Mouse (Mus musculus) kidney, adult 2 months (tissue): ENCODE data around the gene Arhgap6. TPM values are rescaled to one million over a fixed set of nuclear protein-coding genes. Genes with fewer than 3 reads are reported as not detected.
A peak's percentile ranks its signal among the peaks of the same experiment; 100 is the strongest.

Source experiments
- DNase-seq: peaks from one replicate; pipeline ENCODE4 v3.0.0; 2021
- H3K27ac ChIP-seq: fragments of 200-500 bp; 2 replicates; pipeline ENCODE4 v1.5.1; 2012; ENCODE audit warnings: low read depth, low read length, control low read depth, inconsistent platforms; ENCODE audit not compliant: insufficient read depth
- H3K27me3 ChIP-seq: fragments of 200-500 bp; replicated peaks from 2 replicates; pipeline ENCODE4 v1.6.1; 2012; ENCODE audit warnings: mild to moderate bottlenecking, moderate library complexity, low read length, inconsistent platforms; ENCODE audit not compliant: control insufficient read depth, insufficient read depth
- H3K36me3 ChIP-seq: fragments of 200-500 bp; 2 replicates; pipeline ENCODE4 v1.6.1; 2012; ENCODE audit warnings: mild to moderate bottlenecking, moderate library complexity, low read length, inconsistent platforms; ENCODE audit not compliant: control insufficient read depth, insufficient read depth
- H3K4me1 ChIP-seq: fragments of 200-500 bp; 2 replicates; pipeline ENCODE4 v1.6.1; 2011; ENCODE audit warnings: low read length; ENCODE audit not compliant: control insufficient read depth, insufficient read depth
- H3K4me3 ChIP-seq: fragments of 200-500 bp; 2 replicates; pipeline ENCODE4 v1.5.1; 2011; ENCODE audit warnings: mild to moderate bottlenecking, low read depth, low read length, control low read depth; ENCODE audit not compliant: insufficient read depth
- CTCF ChIP-seq: fragments of 200-500 bp; conservative IDR thresholded peaks from 2 replicates; pipeline ENCODE4 v1.5.1; 2011; ENCODE audit warnings: low read depth, mild to moderate bottlenecking, control low read depth, low read length, moderate library complexity, mixed read lengths; ENCODE audit not compliant: insufficient read depth, insufficient read length
- POLR2A ChIP-seq: fragments of 200-500 bp; IDR thresholded peaks from one replicate; pipeline ENCODE4 v1.6.1; 2011; ENCODE audit warnings: low read depth, low read length, control low read depth
- WGBS: fragments of 180-500 bp; shearing (Covaris S2); methylation state at CpG from one replicate; pipeline ENCODE4 v1.1.7; 2018; 5-methylcytosine and 5-hydroxymethylcytosine counted together
- polyA plus RNA-seq: library from polyadenylated mRNA; depleted of rRNA; stranded (reverse); fragments of >200 nt; gene quantifications from 2 replicates; pipeline ENCODE4 v1.2.3, GENCODE M21; 2012

The Arhgap6 gene
- polyA plus RNA-seq, 1 experiment, result 3.9 TPM

DNA sequence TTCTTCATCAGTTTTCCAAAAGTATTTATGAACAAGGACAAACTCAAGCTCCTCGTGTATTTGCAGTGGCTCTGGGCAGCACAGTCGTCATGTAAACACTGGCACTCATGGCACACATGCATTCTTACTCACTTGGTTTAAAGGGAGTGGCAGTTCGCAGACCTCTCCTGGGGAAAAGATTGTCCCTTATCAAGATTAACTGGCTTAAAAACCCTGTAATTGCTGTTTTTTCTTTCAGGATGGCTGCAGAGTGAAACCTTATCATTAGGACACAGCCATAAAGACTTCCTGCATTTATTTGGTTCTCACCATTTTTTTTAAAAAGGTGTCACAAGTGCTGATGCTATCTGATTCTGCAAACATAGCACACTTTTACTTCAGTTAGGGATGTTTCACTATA lies 252.7 kb downstream of the Arhgap6 start:
- no peak for TF ChIP-seq POLR2A
- no peak for TF ChIP-seq CTCF
- Histone ChIP-seq H3K27me3 (no peaks in the 10 kb centered on the region), H3K4me1 (no peaks in the 10 kb centered on the region), H3K27ac (no peak overlapping the region), H3K4me3 (no peak overlapping the region), H3K36me3 (no peaks in the 10 kb centered on the region)
- DNase-seq, result no peak
- 52% methylated on average over 3 of the region's 3 CpGs for WGBS

DNA sequence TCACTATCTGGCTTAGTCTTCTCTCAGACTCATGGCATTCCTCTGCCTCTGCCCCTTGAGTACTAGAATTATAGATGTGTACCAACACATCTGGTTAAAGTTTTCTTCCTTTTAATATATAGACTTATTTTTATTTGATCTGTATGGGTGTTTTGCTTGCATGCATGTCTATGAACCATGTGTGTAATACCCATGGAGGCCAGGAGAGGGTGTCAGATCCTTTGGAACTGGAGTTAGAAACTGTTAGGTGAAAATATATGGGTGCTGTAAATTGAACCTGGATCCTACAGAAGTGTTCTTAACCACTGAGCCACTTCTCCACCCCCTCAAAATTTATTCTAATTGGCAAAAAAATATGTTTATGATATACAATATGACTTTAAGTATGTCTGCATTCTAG lies 254.7 kb downstream of the Arhgap6 start:
- H3K27ac ChIP-seq, result no peak overlapping the region
- no peaks in the 10 kb centered on the region for H3K27me3 ChIP-seq
- no peak overlapping the region for H3K4me3 ChIP-seq
- TF ChIP-seq POLR2A, result no peak
- no peak for TF ChIP-seq CTCF
- no peak for DNase-seq
- H3K36me3 ChIP-seq, result no peaks in the 10 kb centered on the region
- peaks cover 5% of the 10 kb centered on the region for H3K4me1 ChIP-seq

DNA sequence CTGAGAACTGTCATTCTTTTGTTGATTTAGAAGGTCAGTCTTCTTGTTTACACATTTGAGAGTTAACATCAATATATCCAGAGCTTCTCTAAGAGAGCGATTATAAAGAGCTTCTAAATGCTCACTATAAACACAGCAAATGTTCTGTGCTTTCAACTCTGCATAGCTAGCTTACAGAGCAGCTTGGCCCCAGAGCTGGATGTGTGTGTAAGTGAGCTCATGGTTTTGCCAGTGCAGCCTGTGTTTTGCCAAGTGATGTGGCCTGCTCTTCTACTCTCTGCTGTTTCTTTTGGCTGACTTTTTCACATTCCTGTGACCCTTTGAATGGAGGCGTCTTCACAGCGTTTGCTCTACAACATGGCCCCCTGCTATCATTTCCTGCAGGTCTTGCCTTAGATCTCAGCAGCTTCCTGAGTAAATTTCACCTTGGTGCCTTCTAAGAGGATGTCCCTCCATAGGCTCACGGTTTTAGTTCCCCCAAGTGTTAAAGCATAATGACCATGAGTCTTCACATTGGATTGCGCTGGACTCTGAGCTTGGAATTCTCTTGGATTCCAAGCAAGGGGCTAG lies 259.1 kb downstream of the Arhgap6 start:
- peaks cover 5% of the 10 kb centered on the region for H3K4me1 ChIP-seq
- peak overlapping the region; percentile 46; the same call in 1 of the 2 replicates for H3K27ac ChIP-seq
- no peak for TF ChIP-seq POLR2A
- TF ChIP-seq CTCF, result no peak
- H3K36me3 ChIP-seq, result no peaks in the 10 kb centered on the region
- WGBS, result 20% methylated on average over 5 of the region's 5 CpGs
- peak; percentile 20 for DNase-seq
- H3K4me3 ChIP-seq, result no peak overlapping the region
- H3K27me3 ChIP-seq, result no peaks in the 10 kb centered on the region

DNA sequence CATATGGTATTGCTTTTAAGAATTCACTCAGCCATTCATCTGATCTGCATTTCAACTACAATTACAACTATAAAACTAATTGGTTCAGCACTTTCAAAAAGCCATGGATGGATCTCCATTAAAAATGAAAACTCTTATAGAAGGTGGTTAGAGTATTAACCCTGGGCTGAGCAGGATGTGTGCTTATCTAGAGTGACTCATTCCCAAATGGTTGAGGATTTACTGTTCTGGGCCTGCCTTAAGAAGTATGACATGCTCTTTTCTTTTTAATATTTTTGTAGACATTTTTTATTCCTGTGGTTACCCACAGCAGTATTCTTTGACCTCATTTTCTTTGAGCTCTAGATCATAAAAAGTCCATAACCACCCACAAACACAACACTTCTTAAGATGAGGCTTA lies 267.7 kb downstream of the Arhgap6 start:
- H3K4me3 ChIP-seq, result no peak overlapping the region
- TF ChIP-seq CTCF (no peak), POLR2A (no peak)
- no peak for DNase-seq
- H3K27ac ChIP-seq, result no peak overlapping the region
- no peaks in the 10 kb centered on the region for H3K4me1 ChIP-seq
- no peaks in the 10 kb centered on the region for H3K36me3 ChIP-seq
- H3K27me3 ChIP-seq, result no peaks in the 10 kb centered on the region

DNA sequence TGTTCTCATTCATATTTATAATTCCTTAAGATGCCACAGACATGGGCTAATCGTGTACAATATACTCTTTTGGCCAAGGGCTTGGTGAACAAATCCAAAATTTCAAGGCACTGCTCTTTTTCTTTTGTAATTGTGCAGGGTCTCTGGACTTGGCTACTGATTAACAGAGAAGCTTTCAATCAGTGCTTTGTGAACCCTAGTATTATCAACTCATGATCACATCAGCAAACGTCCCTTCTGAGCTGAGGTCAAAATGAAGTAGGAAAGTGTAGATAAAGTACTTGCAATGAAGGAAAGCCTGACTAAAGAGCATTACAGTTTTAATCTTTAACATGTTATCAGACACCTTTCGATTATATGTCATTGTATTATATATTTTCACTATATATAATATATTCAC lies 270.4 kb downstream of the Arhgap6 start:
- Histone ChIP-seq H3K27ac (no peak overlapping the region), H3K27me3 (no peaks in the 10 kb centered on the region), H3K4me1 (no peaks in the 10 kb centered on the region), H3K4me3 (no peak overlapping the region), H3K36me3 (no peaks in the 10 kb centered on the region)
- no peak for DNase-seq
- WGBS, result 64% methylated on average over 3 of the region's 3 CpGs
- TF ChIP-seq CTCF (no peak), POLR2A (no peak)

DNA sequence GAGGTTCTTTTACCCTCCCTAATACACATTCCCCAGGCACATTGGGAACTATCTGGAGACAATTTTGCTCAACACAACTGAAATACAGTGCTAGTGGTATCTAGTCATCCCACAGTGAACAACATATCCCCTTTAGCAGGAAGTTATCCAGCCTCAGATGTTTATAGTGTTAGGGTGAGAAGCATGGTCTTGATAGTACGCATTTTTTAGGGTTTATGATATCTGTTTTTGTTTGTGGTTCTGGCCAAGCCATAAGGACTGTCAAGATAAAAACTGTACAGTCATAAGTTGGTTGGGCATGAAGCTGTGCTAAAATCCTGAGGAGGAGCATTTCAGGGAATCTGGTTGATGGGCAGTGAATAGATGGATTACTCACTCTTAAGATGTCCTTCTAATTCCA lies 271.0 kb downstream of the Arhgap6 start:
- Histone ChIP-seq H3K36me3 (no peaks in the 10 kb centered on the region), H3K27me3 (no peaks in the 10 kb centered on the region), H3K4me3 (no peak overlapping the region), H3K27ac (no peak overlapping the region), H3K4me1 (no peaks in the 10 kb centered on the region)
- no peak for TF ChIP-seq POLR2A
- TF ChIP-seq CTCF, result no peak
- 100% methylated on average over 1 of the region's 1 CpGs for WGBS
- no peak for DNase-seq

DNA sequence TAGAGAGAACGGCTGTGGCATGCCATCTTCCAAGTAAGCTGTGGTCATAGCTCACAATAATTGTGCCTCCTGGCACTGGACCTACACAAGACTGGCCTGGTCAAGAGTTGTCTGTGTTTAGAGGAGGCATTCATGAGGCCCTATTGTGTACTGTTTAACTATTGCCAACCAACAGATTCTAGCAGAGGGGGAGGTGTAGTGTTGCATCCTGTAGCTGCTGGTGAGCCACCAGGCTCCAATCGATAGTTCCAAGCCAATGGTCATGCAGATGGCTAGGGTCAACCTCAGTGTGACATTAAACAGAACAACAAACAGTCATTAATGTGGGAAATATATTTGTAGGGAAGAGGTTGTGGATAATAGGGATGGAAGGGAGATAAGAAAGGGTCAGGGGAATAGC lies 280.1 kb downstream of the Arhgap6 start:
- Histone ChIP-seq H3K36me3 (no peaks in the 10 kb centered on the region), H3K27ac (no peak overlapping the region), H3K27me3 (no peaks in the 10 kb centered on the region), H3K4me3 (no peak overlapping the region), H3K4me1 (no peaks in the 10 kb centered on the region)
- TF ChIP-seq CTCF (no peak), POLR2A (no peak)
- no peak for DNase-seq
- WGBS, result 61% methylated on average over 2 of the region's 2 CpGs
